Mouse (Mus musculus): Measurements from ENCODE around the gene Furin. TPM values are rescaled to one million over a fixed set of nuclear protein-coding genes. Genes with fewer than 3 reads are reported as not detected.
A peak's percentile ranks its signal among the peaks of the same experiment; 100 is the strongest.
"Not testable (repeated sequence)": the region's sequence is repeated elsewhere in the genome, so short reads cannot be mapped to it uniquely, and the experiment has no call there.

Gene Furin
- polyA plus RNA-seq, 1 experiment from 2014 or later: 4.0 TPM

DNA sequence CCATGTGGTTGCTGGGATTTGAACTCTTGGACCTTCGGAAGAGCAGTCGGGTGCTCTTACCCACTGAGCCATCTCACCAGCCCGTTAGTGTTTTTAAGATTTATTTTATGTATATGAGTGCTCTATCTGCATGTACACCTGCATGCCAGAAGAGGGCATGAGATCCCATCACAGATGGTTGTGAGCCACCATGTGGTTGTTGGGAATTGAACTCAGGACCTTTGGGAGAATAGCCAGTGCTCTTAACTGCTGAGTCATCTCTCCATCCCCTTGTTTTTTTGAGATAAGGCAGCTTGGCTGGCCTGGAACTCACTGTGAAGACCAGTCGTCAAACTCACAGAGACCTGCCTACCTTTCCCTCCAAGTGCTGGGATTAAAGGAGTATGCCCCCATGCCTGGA is 8.8 kb downstream of the Furin start:
- not testable (repeated sequence) for H3K27me3 ChIP-seq; H3K4me2 ChIP-seq; H3K27ac ChIP-seq; H3K9ac ChIP-seq; H3K4me3 ChIP-seq; ATAC-seq (ENCODE audit: low FRiP score); H3K9me3 ChIP-seq
- WGBS: 87% methylated on average over 4 of the region's 4 CpGs
- Histone ChIP-seq H3K36me3 (peaks cover 56% of the 10 kb centered on the region), H3K4me1 (replicated peaks) (peaks cover 26% of the 10 kb centered on the region)

DNA sequence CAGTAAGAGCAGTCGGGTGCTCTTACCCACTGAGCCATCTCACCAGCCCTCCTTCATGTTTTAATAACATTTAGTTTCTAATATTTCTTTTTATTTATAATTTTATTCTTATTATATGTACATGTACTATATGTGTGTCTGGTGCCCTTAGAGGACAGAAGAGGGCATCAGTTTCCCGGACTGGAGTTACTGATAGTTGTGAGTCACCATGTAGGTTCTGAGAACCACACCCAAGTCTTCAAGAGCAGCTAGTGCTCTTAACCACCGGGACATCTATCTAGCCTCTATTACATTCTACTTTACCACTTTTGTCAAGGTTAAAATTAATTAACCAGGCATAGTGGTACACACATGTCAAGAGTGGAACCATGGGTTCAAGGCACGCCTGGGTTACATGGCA is 10.6 kb downstream of the Furin start:
- peaks cover 9% of the 10 kb centered on the region for H3K4me1 ChIP-seq (replicated peaks)
- WGBS: 94% methylated on average over 4 of the region's 4 CpGs
- H3K27ac ChIP-seq: no peak overlapping the region
- H3K9me3 ChIP-seq: no peaks in the 10 kb centered on the region
- no peak overlapping the region for H3K4me3 ChIP-seq
- H3K36me3 ChIP-seq: peaks cover 74% of the 10 kb centered on the region
- ATAC-seq (ENCODE audit: low FRiP score): no peak
- no peak overlapping the region for H3K4me2 ChIP-seq
- H3K27me3 ChIP-seq: no peaks in the 10 kb centered on the region
- no peak overlapping the region for H3K9ac ChIP-seq

DNA sequence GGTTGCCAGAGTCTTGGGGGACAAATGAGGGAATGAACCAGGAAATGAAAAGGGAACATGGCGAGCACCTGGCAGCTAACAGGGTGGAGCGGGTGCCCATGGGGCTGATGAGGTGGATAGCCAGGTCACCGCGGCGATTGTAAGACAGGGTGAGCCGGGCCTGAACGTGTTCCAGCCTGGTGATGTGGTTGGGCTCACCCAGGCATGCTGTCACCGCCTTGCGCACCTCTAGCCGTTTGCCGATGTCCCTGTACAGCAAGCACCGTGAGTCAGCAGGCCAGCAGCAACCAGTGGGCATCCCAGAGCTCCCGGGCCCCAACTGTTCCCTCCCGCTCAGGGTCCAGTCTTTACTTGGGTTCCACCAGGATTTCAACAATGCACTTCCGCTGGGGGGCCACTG is 13.1 kb downstream of the Furin start:
- ATAC-seq (ENCODE audit: low FRiP score): no peak
- peaks cover 70% of the 10 kb centered on the region for H3K36me3 ChIP-seq
- H3K4me1 ChIP-seq (replicated peaks): peaks cover 11% of the 10 kb centered on the region
- WGBS: 93% methylated on average over 15 of the region's 15 CpGs
- no peak overlapping the region for H3K9ac ChIP-seq
- H3K4me3 ChIP-seq: no peak overlapping the region
- no peak overlapping the region for H3K27ac ChIP-seq
- peaks cover 4% of the 10 kb centered on the region for H3K27me3 ChIP-seq
- H3K4me2 ChIP-seq: no peak overlapping the region
- no peaks in the 10 kb centered on the region for H3K9me3 ChIP-seq

DNA sequence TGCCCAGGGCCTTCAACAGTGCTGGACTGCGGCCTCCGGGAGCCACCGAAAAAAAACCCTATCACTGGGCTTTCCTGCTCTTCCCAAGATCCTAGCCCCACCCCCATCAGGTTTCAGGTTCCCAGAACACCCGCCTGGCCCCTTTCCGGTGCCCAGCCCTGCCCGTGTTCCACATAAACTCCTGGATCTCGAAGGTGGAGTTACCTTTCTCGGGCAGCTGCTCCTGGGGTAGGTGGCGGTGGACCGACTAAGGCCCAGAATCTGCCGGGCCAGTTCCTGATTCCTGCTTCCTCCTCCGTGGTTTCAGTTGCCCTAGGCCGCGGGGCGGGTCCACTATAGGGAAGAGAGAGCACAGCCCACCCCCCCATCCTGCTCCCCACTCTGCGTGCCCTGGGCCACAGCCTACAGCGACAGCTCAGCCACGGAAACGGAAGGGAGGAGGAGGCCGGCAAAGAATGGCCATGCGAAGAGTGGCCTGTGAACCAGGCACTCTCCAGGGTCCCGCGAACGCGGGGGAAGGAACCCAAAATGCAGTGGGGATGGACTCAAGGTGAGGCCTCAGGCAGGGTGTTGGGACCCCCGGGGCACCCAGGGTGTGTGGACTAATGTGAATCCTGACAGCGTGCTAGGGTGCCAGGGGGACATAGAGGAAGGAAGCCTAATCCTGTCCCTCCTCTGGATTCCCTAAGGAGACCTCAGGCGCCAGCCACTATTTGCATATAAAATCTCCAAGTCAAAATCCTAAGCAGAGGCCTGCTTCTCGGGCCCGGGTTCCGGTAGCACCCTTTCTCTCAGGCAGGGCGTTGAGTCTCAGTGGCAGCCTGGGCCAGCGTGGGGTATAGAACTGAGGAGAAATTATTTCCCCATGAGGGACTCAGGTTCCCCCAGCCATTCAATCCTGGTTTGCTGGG is 17.3 kb downstream of the Furin start, which contains the start of gene Fes:
Gene Fes (minus strand): TSS at position 314 of the 911 bp plus-strand sequence.
- ATAC-seq (ENCODE audit: low FRiP score): 0 out of 2 replicates have a peak, but pooled peaks have one; percentile 45
- WGBS: 12% methylated on average over 33 of the region's 33 CpGs

DNA sequence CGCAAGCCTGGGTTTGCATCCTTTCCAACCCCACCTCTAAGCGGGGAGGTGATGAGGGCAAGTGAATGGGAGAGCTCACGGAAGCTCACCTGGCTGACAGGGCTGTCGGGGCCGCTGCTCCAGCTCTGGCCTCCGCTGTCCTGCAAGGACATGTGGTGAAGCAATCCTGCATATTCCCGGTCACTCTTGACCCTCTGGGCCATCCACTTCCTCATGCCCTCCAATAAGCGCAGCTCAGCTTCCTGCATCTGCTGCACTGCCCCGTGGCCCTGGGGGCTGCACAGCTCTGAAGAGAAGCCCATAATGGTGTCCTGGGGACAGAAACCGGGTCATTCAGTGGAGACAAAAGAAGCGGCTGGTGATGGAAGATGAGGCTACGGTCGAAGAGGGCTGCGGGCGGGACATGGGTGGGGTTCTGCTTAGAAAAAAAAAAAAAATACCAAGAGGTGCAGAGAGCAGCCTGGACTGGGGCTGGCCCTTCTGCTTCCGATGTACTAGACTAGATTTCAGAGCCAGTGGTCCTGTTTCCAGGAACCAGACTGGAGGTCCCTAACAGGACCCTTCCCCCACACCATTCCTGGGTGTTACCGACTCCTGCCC is 18.1 kb downstream of the Furin start:
- ATAC-seq (ENCODE audit: low FRiP score): no peak
- peaks cover 21% of the 10 kb centered on the region for H3K27me3 ChIP-seq
- H3K9me3 ChIP-seq: no peaks in the 10 kb centered on the region
- peak overlapping the region; percentile 37 for H3K4me2 ChIP-seq
- no peak overlapping the region for H3K27ac ChIP-seq
- 16% methylated on average over 16 of the region's 17 CpGs for WGBS
- H3K36me3 ChIP-seq: peaks cover 25% of the 10 kb centered on the region
- H3K9ac ChIP-seq: peak overlapping the region; percentile 61
- peaks cover 23% of the 10 kb centered on the region for H3K4me1 ChIP-seq (replicated peaks)
- peak overlapping the region; percentile 24 for H3K4me3 ChIP-seq

More for the DNA sequence above, 17.3 kb downstream of the Furin start, which contains the start of gene Fes:
- Histone ChIP-seq H3K27me3 (peaks cover 13% of the 10 kb centered on the region), H3K9me3 (no peaks in the 10 kb centered on the region), H3K9ac (peak within 1 kb of the TSS; percentile 61), H3K27ac (peak within 1 kb of the TSS; percentile 35; the same call in 1 of the 2 replicates), H3K36me3 (peaks cover 32% of the 10 kb centered on the region), H3K4me1 (replicated peaks) (peaks cover 17% of the 10 kb centered on the region), H3K4me3 (peak within 1 kb of the TSS; percentile 24), H3K4me2 (peak within 1 kb of the TSS; percentile 37)

DNA sequence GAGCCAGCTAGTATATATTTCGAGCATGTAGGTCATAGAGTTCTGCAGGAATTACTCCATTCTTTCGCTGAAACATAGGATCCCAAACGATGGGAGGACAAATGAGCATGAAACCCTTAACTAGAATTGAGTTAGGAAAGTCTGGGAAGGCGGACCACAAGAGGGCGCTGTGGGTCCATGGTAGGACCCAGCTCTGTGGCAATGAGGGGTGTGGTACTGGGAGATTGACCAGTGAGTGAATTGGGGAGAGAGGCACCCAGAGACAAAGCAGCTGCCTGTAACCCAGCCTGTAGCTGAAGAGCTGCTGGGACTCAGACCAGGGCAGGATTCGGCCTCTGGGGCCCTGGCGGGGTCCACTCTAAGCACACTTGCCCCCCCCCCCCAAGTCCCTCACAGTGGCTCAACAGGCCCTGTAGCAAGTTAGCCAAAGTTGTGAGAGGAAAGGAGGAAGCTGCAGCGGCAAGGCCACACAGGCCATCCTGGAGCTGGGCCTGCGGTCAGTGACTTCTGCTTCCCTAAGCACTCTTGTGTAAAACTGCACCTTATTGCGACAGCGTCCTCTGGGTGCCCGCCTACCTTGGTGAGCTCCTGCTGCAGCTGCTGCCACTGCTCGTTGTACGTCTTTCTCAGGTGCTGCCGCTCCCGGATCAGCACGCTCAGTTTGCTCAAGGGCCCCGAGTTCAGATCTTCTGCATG is 18.9 kb downstream of the Furin start:
- H3K4me2 ChIP-seq: peak overlapping the region; percentile 37
- H3K27me3 ChIP-seq: peaks cover 25% of the 10 kb centered on the region
- peak; percentile 44; the same call in 1 of the 2 replicates for ATAC-seq (ENCODE audit: low FRiP score)
- H3K4me1 ChIP-seq (replicated peaks): peaks cover 25% of the 10 kb centered on the region
- no peak overlapping the region for H3K27ac ChIP-seq
- 36% methylated on average over 18 of the region's 18 CpGs for WGBS
- no peak overlapping the region for H3K9ac ChIP-seq
- no peaks in the 10 kb centered on the region for H3K9me3 ChIP-seq
- 0 out of 2 replicates have a peak overlapping the region, but pooled peaks have one; percentile 16 for H3K4me3 ChIP-seq
- peaks cover 17% of the 10 kb centered on the region for H3K36me3 ChIP-seq

DNA sequence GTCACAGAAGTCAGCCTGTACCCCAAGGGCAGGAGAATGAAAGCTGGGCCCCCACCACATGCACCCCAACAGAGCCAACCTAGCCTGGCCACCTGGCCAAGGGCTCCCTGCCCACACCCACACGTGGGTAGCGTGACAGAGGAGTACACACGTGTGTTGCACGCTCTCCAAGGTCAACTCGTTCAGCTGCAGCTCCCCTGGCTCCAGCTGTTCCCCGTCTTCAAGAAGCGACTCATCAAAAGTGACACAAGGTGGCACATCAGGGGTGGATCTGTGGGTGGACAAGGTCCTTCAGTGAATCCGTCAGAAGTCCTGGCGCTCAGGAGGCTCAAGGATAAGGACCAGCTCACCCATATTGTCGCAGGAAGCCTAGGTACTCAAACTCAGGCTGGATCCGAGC is 22.3 kb downstream of the Furin start:
- 0 out of 2 replicates have a peak, but pooled peaks cover 4% of the 10 kb centered on the region for H3K36me3 ChIP-seq
- no peak overlapping the region for H3K4me2 ChIP-seq
- no peak overlapping the region for H3K4me3 ChIP-seq
- WGBS: 67% methylated on average over 11 of the region's 11 CpGs
- peaks cover 25% of the 10 kb centered on the region for H3K27me3 ChIP-seq
- H3K9ac ChIP-seq: no peak overlapping the region
- no peak overlapping the region for H3K27ac ChIP-seq
- no peak for ATAC-seq (ENCODE audit: low FRiP score)
- H3K9me3 ChIP-seq: no peaks in the 10 kb centered on the region
- peaks cover 21% of the 10 kb centered on the region for H3K4me1 ChIP-seq (replicated peaks)

DNA sequence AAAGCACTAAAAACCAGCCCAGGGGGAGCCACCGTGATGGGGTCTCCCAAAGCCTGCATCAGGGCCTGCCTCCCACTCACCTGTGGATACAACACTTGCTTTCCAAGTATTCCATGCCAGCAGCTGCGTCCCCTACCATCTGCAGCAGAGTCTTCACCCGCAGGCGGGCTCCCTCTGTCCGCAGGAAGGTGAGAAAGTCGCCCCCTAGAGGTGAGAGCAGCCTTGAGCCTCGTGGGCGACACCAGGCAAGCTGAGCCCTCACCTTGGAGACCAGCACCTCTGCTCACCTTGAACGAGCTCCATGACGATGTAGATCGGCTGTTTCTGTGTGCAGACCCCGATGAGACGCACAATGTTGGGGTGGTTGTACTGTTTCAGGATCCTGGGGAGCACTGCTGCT is 25.7 kb downstream of the Furin start:
- Histone ChIP-seq H3K9ac (no peak overlapping the region), H3K9me3 (no peaks in the 10 kb centered on the region), H3K4me1 (replicated peaks) (peaks cover 12% of the 10 kb centered on the region), H3K27me3 (peaks cover 13% of the 10 kb centered on the region; the same call in 1 of the 2 replicates), H3K4me2 (no peak overlapping the region), H3K36me3 (0 out of 2 replicates have a peak, but pooled peaks cover 4% of the 10 kb centered on the region), H3K4me3 (no peak overlapping the region), H3K27ac (no peak overlapping the region)
- WGBS: 56% methylated on average over 13 of the region's 13 CpGs
- no peak for ATAC-seq (ENCODE audit: low FRiP score)

DNA sequence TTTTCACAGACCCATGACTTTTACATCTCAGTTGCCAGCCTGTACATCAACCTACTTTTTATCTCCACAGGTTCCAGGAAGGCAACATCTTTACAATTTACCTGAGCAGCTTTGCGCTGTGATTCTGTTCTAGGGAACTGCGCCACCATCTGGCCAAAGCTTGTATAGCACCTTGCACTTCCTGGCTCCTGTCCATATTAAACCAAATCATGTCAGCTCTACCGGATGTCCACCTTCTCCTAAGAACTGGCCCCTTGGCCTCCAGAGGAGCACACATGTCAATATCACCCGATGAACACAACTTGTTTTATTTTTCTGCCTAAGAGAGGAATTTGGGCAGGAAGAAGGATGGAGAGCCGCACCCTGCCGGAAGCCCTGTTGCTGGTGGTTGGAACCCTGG is 27.8 kb downstream of the Furin start:
- ATAC-seq (ENCODE audit: low FRiP score): no peak

DNA sequence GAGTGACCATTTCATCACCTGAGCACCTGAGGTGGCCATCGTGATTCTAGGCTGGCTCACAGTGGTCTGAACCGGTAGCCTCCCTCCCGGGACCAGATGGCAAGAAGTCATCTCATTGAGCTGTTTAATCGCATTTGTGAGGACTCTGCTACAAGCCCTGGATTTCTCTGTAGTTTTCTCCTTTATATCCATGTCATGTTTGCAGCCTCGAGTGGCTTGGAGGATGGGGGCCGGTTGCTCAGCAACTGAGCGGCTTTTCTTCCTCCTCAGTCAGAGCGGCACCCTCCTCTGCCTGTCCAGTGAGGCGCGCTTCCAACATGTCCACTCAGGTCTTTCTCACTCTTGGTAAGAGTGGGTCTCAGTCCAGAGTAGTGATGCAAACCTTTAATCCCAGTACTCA is 29.0 kb downstream of the Furin start:
- no peak for ATAC-seq (ENCODE audit: low FRiP score)
- no peaks in the 10 kb centered on the region for H3K27me3 ChIP-seq
- no peaks in the 10 kb centered on the region for H3K9me3 ChIP-seq
- no peak overlapping the region for H3K27ac ChIP-seq
- whole genome bisulfite sequencing: 57% methylated on average over 10 of the region's 10 CpGs
- H3K4me1 ChIP-seq (replicated peaks): peaks cover 5% of the 10 kb centered on the region; the same call in 1 of the 2 replicates
- 0 out of 2 replicates have a peak, but pooled peaks cover 4% of the 10 kb centered on the region for H3K36me3 ChIP-seq
- H3K4me3 ChIP-seq: no peak overlapping the region
- no peak overlapping the region for H3K9ac ChIP-seq
- H3K4me2 ChIP-seq: no peak overlapping the region

More for the DNA sequence above, 27.8 kb downstream of the Furin start:
- Histone ChIP-seq H3K9me3 (no peaks in the 10 kb centered on the region), H3K4me2 (no peak overlapping the region), H3K27me3 (peaks cover 7% of the 10 kb centered on the region; the same call in 1 of the 2 replicates), H3K36me3 (0 out of 2 replicates have a peak, but pooled peaks cover 4% of the 10 kb centered on the region), H3K9ac (no peak overlapping the region), H3K4me3 (no peak overlapping the region), H3K27ac (no peak overlapping the region), H3K4me1 (replicated peaks) (peaks cover 10% of the 10 kb centered on the region)
- 33% methylated on average over 6 of the region's 6 CpGs for WGBS

DNA sequence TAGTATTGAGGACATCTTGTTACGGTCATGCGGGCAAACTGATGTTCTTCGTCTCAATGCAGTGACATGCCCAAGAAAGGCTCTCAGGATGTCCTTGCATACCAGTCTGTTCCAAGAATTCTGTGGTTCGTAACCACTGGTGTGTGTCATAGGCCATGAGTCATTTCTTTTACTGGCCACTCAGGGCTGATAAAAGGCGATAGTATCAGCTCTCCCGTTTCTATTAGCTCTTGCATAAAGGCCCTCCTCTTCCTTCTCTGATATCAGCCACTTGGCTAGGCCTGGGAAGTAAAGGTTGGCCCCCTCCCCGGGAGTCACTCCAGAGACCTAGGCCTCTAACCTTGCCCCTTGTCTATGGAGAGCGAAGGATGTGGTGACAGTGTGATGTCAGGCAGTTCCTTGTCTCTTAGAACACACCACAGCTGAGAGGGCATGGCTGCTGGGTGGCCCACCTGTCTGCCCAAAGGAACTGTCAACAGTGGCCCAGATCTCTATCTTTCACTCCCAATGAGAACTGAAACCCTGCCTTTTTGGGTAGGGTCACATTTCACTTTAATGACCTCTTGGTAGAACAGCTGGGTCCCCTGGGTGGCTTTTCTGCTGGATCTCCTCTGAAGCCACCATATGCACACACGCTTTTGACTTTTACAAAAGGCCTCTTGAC is 29.7 kb downstream of the Furin start:
- Histone ChIP-seq H3K27me3 (no peaks in the 10 kb centered on the region), H3K9ac (no peak overlapping the region), H3K4me1 (replicated peaks) (peaks cover 5% of the 10 kb centered on the region; the same call in 1 of the 2 replicates), H3K36me3 (0 out of 2 replicates have a peak, but pooled peaks cover 4% of the 10 kb centered on the region), H3K27ac (no peak overlapping the region), H3K4me3 (no peak overlapping the region), H3K9me3 (no peaks in the 10 kb centered on the region), H3K4me2 (no peak overlapping the region)
- ATAC-seq (ENCODE audit: low FRiP score): no peak
- 90% methylated on average over 9 of the region's 9 CpGs for WGBS

Data from hindbrain, embryonic 13.5 days (tissue).